Mouse (Mus musculus): ENCODE results near the gene Foxred2. TPM values are rescaled to one million over a fixed set of nuclear protein-coding genes. Genes with fewer than 3 reads are reported as not detected.

Foxred2 gene
- under 1 TPM; 0.64 to 0.87 TPM for total RNA-seq (2021)
- long read RNA-seq, experiment 1, partial matches to known transcripts: 0 of 1 reads
- long read RNA-seq, experiment 1, other reads (novel, unspliced or antisense): 1 of 1 reads
- long read RNA-seq, experiment 2, partial matches to known transcripts: 0 of 1 reads
- long read RNA-seq, experiment 2, other reads (novel, unspliced or antisense): 1 of 1 reads

- peak; percentile 55 to 68 for DNase-seq
- intact Hi-C loops (cut with DNase I): no loop called here
These were observed at the start of gene Foxred2 for GRCm38 (mm10) chr15:77956404-77956901. TSS of gene Foxred2 (minus strand) at chr15:77956722.

DNA sequence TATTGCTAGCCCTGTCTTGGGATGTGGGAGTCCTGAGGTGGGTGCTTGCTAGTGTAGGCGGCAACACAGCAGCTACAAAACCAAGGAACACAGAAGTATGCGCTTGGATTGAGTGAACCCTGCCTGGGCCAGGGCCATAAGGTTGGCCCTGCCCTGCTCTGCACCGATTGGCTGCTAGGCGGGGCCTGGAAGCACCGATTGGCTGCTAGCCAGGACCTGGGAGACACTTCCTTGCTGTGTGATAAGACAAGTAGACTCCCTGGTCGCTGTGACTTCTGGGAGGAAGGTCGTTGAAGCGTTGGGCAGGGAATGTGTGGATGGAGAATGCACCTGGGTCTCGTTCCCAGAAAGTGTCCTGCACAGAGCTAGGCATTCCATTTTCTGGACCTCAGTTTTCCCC lies 47.4 kb upstream of the Foxred2 start:
- no peak for DNase-seq
- intact Hi-C loops (cut with DNase I): no loop called here

DNA sequence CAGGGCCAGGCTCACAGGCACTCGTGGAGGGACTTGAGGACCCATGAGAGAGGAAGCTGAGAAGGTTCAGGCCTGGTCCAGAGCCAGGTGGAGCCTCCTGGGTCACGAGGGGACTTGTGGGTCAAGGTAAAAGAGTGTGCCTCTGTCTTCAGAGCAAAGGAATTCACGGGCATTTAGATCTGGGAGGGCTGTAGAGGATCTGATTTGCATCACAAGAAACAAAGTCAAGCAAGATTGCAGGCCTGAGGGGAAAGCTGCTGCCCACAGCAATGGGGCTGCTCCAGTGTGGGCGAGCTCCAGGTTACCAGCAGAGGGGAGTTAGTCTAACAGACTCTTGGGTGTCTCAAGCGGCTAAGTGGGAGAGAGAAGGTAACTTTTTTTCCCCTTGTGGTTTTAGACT lies 44.9 kb upstream of the Foxred2 start:
- DNase-seq: no peak
- intact Hi-C loops (cut with DNase I): no loop called here

GRCm38 (mm10) chr15:77988541-77988940 lies 32.0 kb upstream of the Foxred2 start:
- DNase-seq: peak in 1 of 2 experiments; percentile 9

DNA sequence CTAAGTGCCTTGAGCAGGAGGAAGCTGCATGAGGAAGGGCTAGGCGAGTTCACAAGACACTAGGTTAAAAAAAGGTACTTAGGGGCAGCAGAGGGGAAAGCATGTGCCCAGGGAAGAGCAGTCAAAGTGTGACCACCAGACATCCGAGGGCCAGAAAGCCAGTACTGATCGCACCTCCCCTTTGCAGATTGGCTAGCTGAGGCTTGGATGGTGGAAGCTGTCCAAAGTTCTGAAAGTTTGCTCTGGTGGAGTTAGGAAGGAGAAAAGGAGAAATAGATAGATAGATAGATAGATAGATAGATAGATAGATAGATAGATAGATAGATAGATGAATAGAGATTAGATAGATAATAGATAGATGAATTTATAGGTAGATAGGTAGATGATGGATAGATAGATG lies 26.9 kb upstream of the Foxred2 start:
- intact Hi-C loops (cut with DNase I): loop anchor here (5.0 to 10.0 kb wide), 2 partner anchors 171 to 269 kb away; no protein-coding TSS in a partner anchor
- DNase-seq: no peak

More at GRCm38 (mm10) chr15:77988541-77988940, 32.0 kb upstream of the Foxred2 start:
- intact Hi-C loops (cut with DNase I): loop anchor here (10.0 kb wide), 1 partner anchor 166 kb away; no protein-coding TSS in a partner anchor

GRCm38 (mm10) chr15:77982195-77982939 lies 25.8 kb upstream of the Foxred2 start:
- DNase-seq: peak in 1 of 2 experiments; percentile 56
- intact Hi-C loops (cut with DNase I): loop anchor here (5.0 to 10.0 kb wide), 2 partner anchors 172 to 270 kb away; no protein-coding TSS in a partner anchor

- no peak for DNase-seq
- intact Hi-C loops (cut with DNase I): loop anchor here (5.0 to 10.0 kb wide), 2 partner anchors 174 to 271 kb away; no protein-coding TSS in a partner anchor
These were observed 24.7 kb upstream of the Foxred2 start for GRCm38 (mm10) chr15:77981181-77981680.

GRCm38 (mm10) chr15:77979427-77979865 lies 22.9 kb upstream of the Foxred2 start:
- intact Hi-C loops (cut with DNase I): no loop called here
- no peak for DNase-seq

GRCm38 (mm10) chr15:77977663-77978062 lies 21.1 kb upstream of the Foxred2 start:
- intact Hi-C loops (cut with DNase I): no loop called here
- DNase-seq: no peak

- no peak for DNase-seq
- intact Hi-C loops (cut with DNase I): loop anchor here (5.0 kb wide), 1 partner anchor 42 kb away; no protein-coding TSS in a partner anchor
These were observed 17.8 kb upstream of the Foxred2 start for GRCm38 (mm10) chr15:77974165-77974841.

GRCm38 (mm10) chr15:77970470-77971292 lies 14.2 kb upstream of the Foxred2 start, which contains the start of gene Eif3d:
TSS of gene Eif3d (minus strand) at chr15:77970813.
- intact Hi-C loops (cut with DNase I): loop anchor here (5.0 kb wide), 1 partner anchor 38 kb away; no protein-coding TSS in a partner anchor

DNA sequence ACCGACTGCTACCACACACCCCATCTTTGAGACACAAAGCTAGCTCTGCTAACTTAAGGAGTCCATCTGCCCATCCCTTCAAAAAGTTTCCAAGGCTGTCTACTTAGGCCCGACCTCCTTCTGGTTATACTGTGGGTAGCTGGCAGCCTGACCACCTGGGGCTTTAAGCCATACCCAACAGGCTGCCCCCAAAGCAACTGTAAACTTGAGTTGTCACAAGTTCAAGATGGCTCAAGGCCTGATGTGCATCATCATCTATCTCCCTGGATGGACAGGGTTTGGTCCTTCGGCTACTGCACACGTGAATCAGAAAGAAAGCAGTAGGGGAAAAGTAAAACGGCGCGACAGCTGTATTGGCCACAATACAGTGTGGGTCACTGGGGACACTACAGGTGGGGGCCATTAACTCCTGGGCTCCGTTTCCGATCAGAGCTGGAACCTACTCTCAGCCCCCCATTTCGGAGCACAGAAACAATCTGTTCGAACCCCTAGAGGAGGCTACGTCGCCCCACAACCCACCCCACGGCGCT lies 13.5 kb upstream of the Foxred2 start:
- no peak for DNase-seq
- intact Hi-C loops (cut with DNase I): loop anchor here (5.0 kb wide), 1 partner anchor 38 kb away; no protein-coding TSS in a partner anchor

More at GRCm38 (mm10) chr15:77970470-77971292, 14.2 kb upstream of the Foxred2 start, which contains the start of gene Eif3d:
- peak; percentile 93 to 97 for DNase-seq

DNA sequence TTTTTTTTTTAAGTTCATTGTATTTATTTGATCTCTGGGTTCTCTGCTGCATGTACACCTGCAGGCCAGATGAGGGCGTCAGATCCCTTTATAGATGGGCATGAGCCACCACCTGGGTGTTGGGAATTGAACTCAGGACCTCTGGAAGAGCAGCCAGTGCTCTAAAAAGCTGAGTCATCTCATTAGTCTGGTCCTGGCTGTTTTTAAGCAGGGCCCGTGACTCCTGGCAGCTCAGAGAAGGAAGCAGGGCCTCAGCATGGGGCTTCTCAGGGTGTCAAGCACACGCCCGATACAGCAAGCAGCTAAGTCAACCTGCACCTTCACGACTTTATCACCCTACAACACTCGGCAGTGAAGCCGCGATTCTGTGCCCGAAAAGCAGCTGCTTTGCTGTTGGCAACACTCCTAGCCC lies 8.6 kb upstream of the Foxred2 start:
- DNase-seq: no peak
- intact Hi-C loops (cut with DNase I): no loop called here

DNA sequence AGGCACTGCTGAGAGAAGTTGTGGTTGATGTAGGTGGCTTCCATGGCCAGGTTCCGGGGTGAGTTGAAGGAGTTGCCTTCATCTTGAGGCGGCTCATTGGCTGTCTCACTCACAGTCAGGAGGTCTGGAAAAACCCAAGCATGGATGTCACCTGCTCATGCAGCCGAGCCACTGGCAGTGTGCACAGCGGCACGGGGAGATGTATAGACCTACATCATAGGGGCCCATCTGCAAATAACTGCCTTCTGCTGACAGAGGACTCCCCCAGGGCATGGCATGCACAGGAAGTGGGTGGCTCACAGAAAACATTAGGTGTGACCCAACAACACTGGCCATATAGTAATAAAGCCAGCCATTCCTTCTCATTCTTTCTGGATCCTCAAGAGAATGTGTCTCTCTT lies 5.9 kb upstream of the Foxred2 start:
- DNase-seq: no peak
- intact Hi-C loops (cut with DNase I): no loop called here

GRCm38 (mm10) chr15:77960693-77961092 lies 4.2 kb upstream of the Foxred2 start:
- intact Hi-C loops (cut with DNase I): no loop called here
- DNase-seq: no peak

GRCm38 (mm10) chr15:77958071-77958470 lies 1.5 kb upstream of the Foxred2 start:
- DNase-seq: no peak
- intact Hi-C loops (cut with DNase I): no loop called here

DNA sequence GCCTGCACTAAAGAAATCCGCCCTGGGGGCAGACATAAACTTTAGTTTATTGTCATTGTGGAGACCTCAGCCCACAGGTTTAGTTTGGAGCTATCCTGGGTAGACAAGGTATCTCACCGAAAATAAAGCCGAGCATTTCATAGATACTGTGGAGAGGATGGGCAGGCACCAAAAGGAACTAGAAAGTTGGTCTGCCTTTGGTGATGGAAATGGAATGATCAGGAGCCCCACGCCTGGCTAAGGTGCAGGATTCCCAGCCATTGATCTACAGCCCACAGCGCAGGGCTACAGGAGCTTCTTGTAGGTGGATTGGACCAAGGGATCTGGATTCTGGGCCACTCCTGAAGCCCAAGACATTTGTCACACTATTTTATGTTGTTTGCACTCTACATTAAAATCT lies 1.1 kb upstream of the Foxred2 start:
- no peak for DNase-seq
- intact Hi-C loops (cut with DNase I): no loop called here

DNA sequence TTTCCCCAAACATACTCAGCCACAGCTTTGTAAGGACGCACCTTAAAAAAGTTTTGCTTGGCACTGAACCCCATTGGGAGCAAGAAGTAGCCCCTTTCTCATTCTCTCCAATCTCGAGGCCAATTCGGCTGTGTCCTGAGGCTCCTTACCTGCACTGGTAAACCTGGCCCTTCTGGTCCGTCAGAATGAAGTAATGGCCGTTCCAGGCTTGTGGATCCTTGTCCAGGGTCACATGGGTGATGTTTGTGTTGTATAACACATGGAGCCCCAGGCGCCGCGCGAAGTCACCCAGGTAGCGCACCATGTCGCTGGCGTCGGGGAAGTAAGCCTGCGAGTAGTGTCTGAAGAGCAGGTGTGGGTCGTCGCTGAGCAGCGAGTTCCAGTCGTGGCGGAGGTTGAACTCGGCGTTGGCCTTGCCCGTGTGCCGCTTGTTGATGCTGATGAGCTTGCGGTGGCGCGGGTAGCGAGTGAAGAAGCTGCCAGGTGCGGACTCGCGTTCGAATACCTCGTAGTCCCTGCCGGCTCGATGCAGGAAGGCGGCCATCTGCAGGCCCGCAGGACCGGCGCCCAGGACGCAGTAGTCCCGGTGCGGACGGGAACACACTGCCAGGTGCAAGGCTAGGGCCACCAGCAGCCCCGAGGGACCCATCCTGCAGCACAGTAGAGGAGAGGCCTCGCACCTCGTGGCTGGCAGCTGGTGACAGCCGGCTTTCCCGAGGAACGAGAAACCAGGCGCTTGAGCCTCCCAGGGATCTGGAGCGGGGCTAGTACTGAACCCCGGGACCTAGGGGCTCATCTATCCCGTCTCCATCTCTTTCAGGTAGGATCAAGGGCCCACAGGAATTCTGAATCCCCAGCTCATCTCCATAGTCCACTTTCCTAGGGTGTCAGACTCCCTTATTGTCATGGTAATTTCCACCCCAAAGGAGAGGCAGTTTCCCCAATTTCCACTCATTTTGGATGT lies 800 bp downstream of the Foxred2 start:
- intact Hi-C loops (cut with DNase I): no loop called here
- DNase-seq: no peak

Data from gastrocnemius, postnatal 36 days (tissue).